Mouse (Mus musculus) 3134 (cell line): ENCODE measurements around the gene Kmt2e.

Experiments
- DNase-seq: peaks from one replicate; pipeline ENCODE4 v3.0.0-alpha.2; 2011; ENCODE audit warnings: low spot score; ENCODE audit not compliant: insufficient read length; ENCODE audit errors: extremely low read depth

Kmt2e gene

GRCm38 (mm10) chr5:23497920-23498319 lies 63.7 kb downstream of the Kmt2e start:
- DNase-seq = no peak

GRCm38 (mm10) chr5:23499257-23499656 lies 65.0 kb downstream of the Kmt2e start:
- no peak for DNase-seq

GRCm38 (mm10) chr5:23500715-23501114 lies 66.5 kb downstream of the Kmt2e start:
- DNase-seq = no peak

GRCm38 (mm10) chr5:23501582-23502316 lies 67.5 kb downstream of the Kmt2e start:
- DNase-seq = no peak

GRCm38 (mm10) chr5:23502317-23502937 lies 68.2 kb downstream of the Kmt2e start:
- no peak for DNase-seq

DNA sequence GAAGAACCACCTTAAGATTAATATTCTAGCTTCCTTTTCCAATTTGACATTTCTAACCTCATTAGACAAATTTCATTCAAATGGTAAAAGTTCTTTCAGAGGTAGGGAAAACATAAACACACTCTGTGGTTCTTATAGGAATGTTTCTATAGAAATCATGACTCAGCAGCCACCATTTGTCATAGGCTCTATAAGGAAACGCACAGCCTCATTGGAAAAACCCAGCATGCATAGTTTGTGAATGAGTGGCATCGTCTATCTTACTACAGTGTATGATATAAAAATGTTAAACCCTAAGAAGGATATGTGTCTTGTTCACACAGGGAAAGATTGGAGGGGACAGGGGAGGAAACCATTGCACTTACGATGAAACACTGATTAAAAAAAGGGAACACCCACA lies 71.3 kb downstream of the Kmt2e start:
- DNase-seq = no peak

DNA sequence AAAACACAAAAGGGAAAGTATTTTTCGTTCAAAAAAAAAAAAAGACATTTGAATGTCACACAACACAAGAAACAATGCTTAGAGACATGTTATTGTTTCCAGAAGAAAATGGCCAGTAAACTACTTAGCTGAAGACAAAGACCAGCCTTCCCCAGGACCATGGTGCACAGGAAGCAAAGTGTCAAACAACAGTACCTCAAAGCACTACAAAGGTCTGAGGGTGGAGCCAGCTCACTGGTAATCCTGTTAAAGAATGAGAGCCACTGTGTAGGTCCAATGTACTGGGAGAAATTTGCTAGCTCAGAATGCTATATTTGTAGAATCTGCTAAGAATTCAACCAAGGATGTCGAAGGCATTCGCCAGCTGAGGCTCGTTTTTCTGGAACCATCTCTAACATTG lies 73.0 kb downstream of the Kmt2e start:
- DNase-seq = no peak

GRCm38 (mm10) chr5:23508630-23509029 lies 74.4 kb downstream of the Kmt2e start:
- no peak for DNase-seq

DNA sequence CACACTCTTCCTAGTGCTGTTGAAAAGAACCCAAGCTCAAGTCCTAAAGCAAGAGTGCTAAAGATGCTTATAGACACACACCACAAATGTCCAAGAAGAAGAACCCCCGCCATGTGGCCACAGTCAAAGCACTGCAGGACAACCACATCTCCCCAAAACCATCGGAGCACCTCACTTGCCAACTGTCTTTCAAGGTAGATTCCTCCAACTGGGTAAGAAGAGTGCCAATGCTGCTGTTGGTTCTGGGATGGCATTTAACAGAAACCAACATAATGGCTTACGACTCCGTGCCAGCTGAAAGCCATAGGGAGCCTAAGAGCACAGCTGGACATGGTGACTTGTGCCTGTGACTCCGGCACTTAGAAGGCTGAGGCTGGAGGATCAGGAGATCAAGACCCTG lies 77.2 kb downstream of the Kmt2e start:
- no peak for DNase-seq

- DNase-seq = no peak
Measured at GRCm38 (mm10) chr5:23512556-23512955, 78.3 kb downstream of the Kmt2e start.

DNA sequence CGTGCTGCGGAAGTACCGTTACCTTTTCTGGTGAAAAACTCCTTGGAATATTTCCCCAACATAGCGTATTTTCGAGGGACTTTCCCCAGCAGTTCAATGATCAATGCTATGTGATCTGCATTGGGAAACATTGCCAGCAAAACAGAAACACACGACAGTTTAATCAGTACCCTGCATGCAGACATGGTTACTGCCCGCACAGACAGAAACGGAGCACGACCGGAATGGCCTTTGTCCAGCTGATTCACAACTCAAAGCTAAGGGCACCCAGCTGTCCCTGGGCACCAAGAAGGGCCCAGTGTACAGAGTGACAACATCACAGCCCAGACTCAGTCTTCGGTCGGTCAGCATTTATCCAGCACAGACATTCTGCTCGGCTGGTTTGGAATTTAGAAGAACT lies 79.2 kb downstream of the Kmt2e start:
- no peak for DNase-seq

- no peak for DNase-seq
Measured at GRCm38 (mm10) chr5:23515038-23515437, 80.8 kb downstream of the Kmt2e start.

DNA sequence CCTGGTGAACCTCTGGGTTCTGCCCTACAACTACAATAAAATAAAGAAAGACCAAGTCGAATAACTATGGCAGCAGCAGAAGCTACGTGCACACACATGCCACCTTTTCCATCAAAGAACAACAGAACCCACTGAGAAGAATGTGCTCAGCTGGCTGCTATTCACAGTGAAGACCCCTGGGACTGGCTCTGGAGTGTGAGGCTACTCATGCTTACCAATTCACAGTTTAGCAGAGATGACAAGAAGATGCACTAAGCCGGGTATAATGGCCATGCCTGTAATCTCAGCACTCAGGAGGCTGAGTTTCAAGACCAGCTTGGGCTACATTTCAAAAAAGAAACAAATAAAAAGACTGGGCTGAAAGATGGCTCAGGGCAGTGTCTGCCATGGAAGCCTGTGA lies 82.7 kb downstream of the Kmt2e start:
- DNase-seq = no peak

- DNase-seq = no peak
Measured at GRCm38 (mm10) chr5:23517839-23518238, 83.6 kb downstream of the Kmt2e start.

DNA sequence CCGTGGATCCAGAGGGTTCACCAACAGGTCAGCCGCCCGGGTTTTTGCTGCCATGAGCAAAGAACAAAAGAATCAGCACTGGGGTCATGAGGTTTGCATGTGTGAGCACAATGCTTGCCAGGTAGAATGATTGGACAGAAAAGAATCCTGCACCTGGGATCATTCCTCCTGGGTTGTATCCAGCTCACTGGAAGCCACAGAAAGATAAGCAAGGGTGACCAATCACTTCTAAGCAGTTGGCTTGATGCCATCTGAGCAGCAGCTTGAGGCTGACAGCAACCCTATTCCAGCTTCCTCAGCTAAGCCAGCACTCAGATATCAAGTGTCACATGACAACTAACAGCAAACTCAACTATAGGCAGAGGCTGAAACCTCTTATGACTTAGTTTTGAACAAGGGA lies 84.4 kb downstream of the Kmt2e start:
- DNase-seq = no peak

GRCm38 (mm10) chr5:23519679-23520078 lies 85.4 kb downstream of the Kmt2e start:
- DNase-seq = no peak

- no peak for DNase-seq
Measured at GRCm38 (mm10) chr5:23521645-23522044, 87.4 kb downstream of the Kmt2e start.

DNA sequence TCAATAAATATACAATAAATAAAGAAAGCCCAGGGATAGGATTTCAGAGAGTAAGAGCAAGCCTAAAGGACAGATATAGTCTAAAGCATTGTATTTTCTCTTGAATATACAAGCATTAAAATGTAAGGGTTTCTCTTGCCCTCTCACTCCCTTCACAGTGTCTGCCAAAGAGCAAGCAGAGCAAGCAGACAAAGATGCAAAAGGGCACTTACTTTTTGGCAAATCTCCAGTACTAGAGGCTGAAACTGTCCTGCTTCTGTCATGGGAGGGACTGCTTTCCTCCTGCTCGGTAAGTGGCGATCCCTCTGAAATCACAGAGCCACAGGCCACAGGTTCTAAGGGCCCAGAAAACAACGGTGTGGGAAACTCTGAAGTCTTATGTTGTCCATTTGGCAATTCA lies 89.7 kb downstream of the Kmt2e start:
- DNase-seq = no peak

DNA sequence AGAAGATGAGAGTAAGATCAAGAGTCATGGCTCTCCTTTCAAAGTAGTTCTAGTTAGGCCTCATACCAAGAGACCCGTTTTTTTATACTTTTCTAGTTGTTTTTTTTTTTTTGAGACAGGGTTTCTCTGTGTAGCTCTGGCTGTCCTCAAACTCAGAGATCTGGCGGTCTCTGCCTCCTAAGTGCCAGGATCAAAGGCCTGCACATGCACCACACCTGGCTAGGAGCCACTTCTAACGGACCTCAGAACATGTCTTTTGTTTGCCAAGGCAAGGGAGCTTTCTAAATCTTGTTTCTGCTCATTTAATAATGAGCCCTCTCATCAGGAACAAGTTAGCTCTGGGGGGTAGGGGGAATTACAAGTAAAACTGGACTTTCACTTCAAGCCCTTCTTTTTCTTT lies 90.4 kb downstream of the Kmt2e start:
- DNase-seq = no peak

GRCm38 (mm10) chr5:23531100-23531499 lies 96.9 kb downstream of the Kmt2e start:
- DNase-seq = no peak

GRCm38 (mm10) chr5:23531541-23532096 lies 97.4 kb downstream of the Kmt2e start:
- DNase-seq = no peak

DNA sequence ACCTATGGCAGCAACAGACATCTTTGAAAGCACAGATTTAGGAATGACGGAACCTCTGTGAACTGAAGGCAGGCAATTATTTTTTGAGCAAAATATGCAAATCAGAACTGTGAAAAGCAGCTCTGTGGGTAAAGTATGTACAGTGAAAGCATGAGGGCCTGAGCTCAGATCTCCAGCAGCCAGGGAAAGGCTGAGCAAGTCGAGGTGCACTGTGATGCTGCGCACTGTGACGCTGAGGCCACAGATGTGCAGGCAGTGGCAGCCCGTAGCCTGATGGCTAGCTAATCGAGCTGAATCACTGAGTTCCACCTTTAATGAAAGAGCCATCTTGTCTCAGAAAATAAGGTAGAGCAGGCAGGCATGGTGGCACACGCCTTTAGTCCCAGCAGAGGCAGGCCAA lies 101.5 kb downstream of the Kmt2e start:
- no peak for DNase-seq
